Mouse (Mus musculus) embryonic facial prominence, embryonic 15.5 days (tissue): ENCODE measurements around the gene Ppp1r1b. TPM values are rescaled to one million over a fixed set of nuclear protein-coding genes. Genes with fewer than 3 reads are reported as not detected.

Source experiments
- ATAC-seq: fragments of 200-750 bp; cut with Nextera tagmentation; 2 replicates; pipeline ENCODE4 v1.8.0; 2017; ENCODE audit warnings: low read depth, moderate TSS enrichment; ENCODE audit not compliant: insufficient number of reproducible peaks, low FRiP score, low TSS enrichment
- H3K27ac ChIP-seq: fragments of 300-500 bp; sonication (generic); replicated peaks from 2 replicates; pipeline ENCODE4 v1.5.1; 2015; ENCODE audit warnings: mild to moderate bottlenecking, inconsistent platforms
- H3K27me3 ChIP-seq: fragments of 300-500 bp; sonication (generic); 2 replicates; pipeline ENCODE4 v1.6.1; 2015; ENCODE audit warnings: inconsistent platforms
- H3K36me3 ChIP-seq: fragments of 300-500 bp; sonication (generic); 2 replicates; pipeline ENCODE4 v1.6.1; 2015; ENCODE audit warnings: mild to moderate bottlenecking, inconsistent platforms
- H3K4me1 ChIP-seq: fragments of 300-500 bp; sonication (generic); 2 replicates; pipeline ENCODE4 v1.6.1; 2015; ENCODE audit warnings: inconsistent platforms
- H3K4me2 ChIP-seq: fragments of 300-500 bp; sonication (generic); replicated peaks from 2 replicates; pipeline ENCODE4 v1.6.1; 2015; ENCODE audit warnings: mild to moderate bottlenecking, inconsistent platforms
- H3K4me3 ChIP-seq: fragments of 300-500 bp; sonication (generic); replicated peaks from 2 replicates; pipeline ENCODE4 v1.5.1; 2015; ENCODE audit warnings: mild to moderate bottlenecking, inconsistent platforms
- H3K9ac ChIP-seq: fragments of 300-500 bp; sonication (generic); 2 replicates; pipeline ENCODE4 v1.6.1; 2015; ENCODE audit warnings: inconsistent platforms
- H3K9me3 ChIP-seq: fragments of 300-500 bp; sonication (generic); replicated peaks from 2 replicates; pipeline ENCODE4 v1.6.1; 2016; ENCODE audit warnings: inconsistent platforms
- WGBS: fragments of 180-500 bp; shearing (Covaris S2); methylation state at CpG from one replicate; pipeline ENCODE4 v1.1.7; 2015; 5-methylcytosine and 5-hydroxymethylcytosine counted together
- polyA plus RNA-seq: library from polyadenylated mRNA; unstranded; fragments of >200 nt; fragmentation: Nextera tagmentation; extraction: Ambion mirVana; gene quantifications from 2 replicates; pipeline ENCODE4 v1.2.1, GENCODE M21; 2015

Ppp1r1b gene
- polyA plus RNA-seq, 1 experiment from 2014 or later: 7.0 TPM

DNA sequence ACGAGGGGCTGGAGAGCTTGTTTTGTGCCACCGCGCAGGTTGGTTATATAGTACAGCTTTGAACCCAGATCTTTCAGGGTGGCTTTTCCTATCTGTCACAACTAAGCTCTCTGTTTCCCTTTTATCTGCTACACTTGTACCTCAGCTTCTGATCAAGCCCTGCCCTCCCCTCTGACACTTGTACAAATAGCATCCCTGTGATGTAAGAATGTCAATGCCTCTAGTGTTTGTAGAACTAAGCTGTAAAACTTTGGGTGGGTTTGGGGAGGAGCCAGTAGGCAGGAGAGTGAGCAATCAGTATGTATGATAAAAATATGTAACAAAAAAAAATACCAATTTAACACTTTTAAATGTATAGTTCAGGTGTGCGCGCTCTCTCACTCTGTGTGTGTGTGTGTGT is 16.2 kb downstream of the Ppp1r1b start:
- 88% methylated on average over 5 of the region's 5 CpGs for WGBS
- no peak overlapping the region for H3K4me2 ChIP-seq
- no peak for ATAC-seq
- no peaks in the 10 kb centered on the region for H3K9me3 ChIP-seq
- no peak overlapping the region for H3K9ac ChIP-seq
- H3K4me1 ChIP-seq: peaks cover 22% of the 10 kb centered on the region
- H3K36me3 ChIP-seq: no peaks in the 10 kb centered on the region
- H3K27ac ChIP-seq: no peak overlapping the region
- no peak overlapping the region for H3K4me3 ChIP-seq
- H3K27me3 ChIP-seq: no peaks in the 10 kb centered on the region

DNA sequence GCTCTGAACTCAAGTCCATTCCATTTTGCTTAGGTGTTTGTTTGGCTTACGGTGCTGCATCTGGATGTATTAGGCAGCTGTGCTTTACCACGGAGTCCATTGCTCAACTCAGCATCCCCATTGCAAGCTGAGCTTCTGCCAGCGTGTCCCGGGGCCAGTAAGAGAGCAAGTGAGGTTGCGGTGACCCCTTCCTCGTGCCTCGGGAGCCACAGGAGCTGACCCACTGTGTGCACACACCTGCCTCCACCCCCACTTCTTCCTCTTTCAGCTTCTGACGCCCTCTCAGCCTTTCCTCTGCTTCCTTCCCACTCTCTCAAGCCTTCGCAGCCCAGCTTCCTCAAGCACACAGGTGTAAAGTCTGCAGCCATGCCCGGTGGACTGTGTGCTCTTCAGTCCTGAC is 18.1 kb downstream of the Ppp1r1b start:
- H3K4me3 ChIP-seq: no peak overlapping the region
- peaks cover 7% of the 10 kb centered on the region for H3K4me1 ChIP-seq
- H3K27me3 ChIP-seq: no peaks in the 10 kb centered on the region
- H3K36me3 ChIP-seq: no peaks in the 10 kb centered on the region
- H3K27ac ChIP-seq: no peak overlapping the region
- H3K9me3 ChIP-seq: no peaks in the 10 kb centered on the region
- H3K9ac ChIP-seq: no peak overlapping the region
- 75% methylated on average over 10 of the region's 10 CpGs for WGBS
- ATAC-seq: no peak
- no peak overlapping the region for H3K4me2 ChIP-seq

GRCm38 (mm10) chr11:98367171-98367862 is 19.1 kb downstream of the Ppp1r1b start:
- H3K4me1 ChIP-seq: peaks cover 14% of the 10 kb centered on the region
- 75% methylated on average over 10 of the region's 10 CpGs for WGBS
- H3K27ac ChIP-seq: no peak overlapping the region

GRCm38 (mm10) chr11:98367863-98368186 is 19.6 kb downstream of the Ppp1r1b start:
- Histone ChIP-seq H3K9me3 (no peaks in the 10 kb centered on the region), H3K9ac (no peak overlapping the region), H3K27me3 (no peaks in the 10 kb centered on the region), H3K4me3 (no peak overlapping the region), H3K27ac (no peak overlapping the region), H3K4me2 (no peak overlapping the region), H3K36me3 (no peaks in the 10 kb centered on the region), H3K4me1 (peaks cover 14% of the 10 kb centered on the region; the same call in 1 of the 2 replicates)
- no peak for ATAC-seq
- 83% methylated on average over 7 of the region's 7 CpGs for WGBS

More at GRCm38 (mm10) chr11:98367171-98367862, 19.1 kb downstream of the Ppp1r1b start:
- H3K4me2 ChIP-seq: no peak overlapping the region
- no peak overlapping the region for H3K4me3 ChIP-seq
- H3K9me3 ChIP-seq: no peaks in the 10 kb centered on the region
- no peak overlapping the region for H3K9ac ChIP-seq
- no peak for ATAC-seq
- H3K36me3 ChIP-seq: no peaks in the 10 kb centered on the region
- H3K27me3 ChIP-seq: no peaks in the 10 kb centered on the region

DNA sequence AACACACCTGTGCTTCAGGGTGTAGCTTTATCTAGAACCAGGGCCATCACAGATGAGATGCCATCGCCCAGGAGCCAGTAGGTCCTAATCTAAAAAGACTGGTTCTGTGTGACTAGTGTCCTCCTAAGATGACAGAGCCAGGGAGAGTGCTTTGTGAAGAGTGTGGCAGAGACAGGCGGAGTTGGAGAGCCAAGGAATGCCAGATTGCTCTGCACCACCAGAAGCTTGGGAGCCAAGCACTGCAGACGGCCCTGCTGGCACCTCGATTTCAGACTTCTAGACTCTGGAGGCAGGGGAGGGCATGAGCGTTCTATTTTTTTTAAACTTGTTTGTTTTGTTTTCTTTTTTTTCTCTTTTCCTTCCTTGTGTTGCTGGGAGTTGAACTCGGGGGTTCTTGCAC is 21.1 kb downstream of the Ppp1r1b start:
- Histone ChIP-seq H3K27me3 (no peaks in the 10 kb centered on the region), H3K9ac (no peak overlapping the region), H3K4me2 (no peak overlapping the region), H3K9me3 (no peaks in the 10 kb centered on the region), H3K4me3 (no peak overlapping the region), H3K4me1 (peaks cover 14% of the 10 kb centered on the region; the same call in 1 of the 2 replicates), H3K36me3 (no peaks in the 10 kb centered on the region), H3K27ac (no peak overlapping the region)
- WGBS: 76% methylated on average over 6 of the region's 6 CpGs
- ATAC-seq: no peak

DNA sequence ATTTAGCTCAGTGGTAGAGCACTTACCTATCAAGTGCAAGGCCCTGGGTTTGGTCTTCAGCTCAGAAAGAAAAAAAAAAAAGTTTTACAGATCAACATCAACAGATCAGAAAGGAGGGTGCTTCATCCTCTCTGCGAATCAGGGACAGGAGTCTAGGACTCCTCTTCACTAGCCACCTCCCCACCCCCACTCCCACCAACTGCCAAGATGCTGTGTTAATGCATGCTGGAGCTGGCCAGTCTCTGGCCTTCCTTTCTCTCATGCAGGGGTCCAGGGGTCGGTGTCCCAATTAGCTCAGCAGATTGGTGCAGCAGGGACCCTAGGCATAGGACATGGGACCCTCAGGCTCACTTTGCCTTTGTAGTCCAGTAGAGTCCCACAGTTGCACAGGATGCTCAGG is 22.4 kb downstream of the Ppp1r1b start:
- no peaks in the 10 kb centered on the region for H3K27me3 ChIP-seq
- no peak overlapping the region for H3K27ac ChIP-seq
- no peak; the same call in 1 of the 2 replicates for ATAC-seq
- H3K9me3 ChIP-seq: no peaks in the 10 kb centered on the region
- no peak overlapping the region for H3K4me2 ChIP-seq
- peaks cover 14% of the 10 kb centered on the region; the same call in 1 of the 2 replicates for H3K4me1 ChIP-seq
- peaks cover 10% of the 10 kb centered on the region for H3K36me3 ChIP-seq
- no peak overlapping the region for H3K4me3 ChIP-seq
- no peak overlapping the region for H3K9ac ChIP-seq
- WGBS: 78% methylated on average over 2 of the region's 2 CpGs

DNA sequence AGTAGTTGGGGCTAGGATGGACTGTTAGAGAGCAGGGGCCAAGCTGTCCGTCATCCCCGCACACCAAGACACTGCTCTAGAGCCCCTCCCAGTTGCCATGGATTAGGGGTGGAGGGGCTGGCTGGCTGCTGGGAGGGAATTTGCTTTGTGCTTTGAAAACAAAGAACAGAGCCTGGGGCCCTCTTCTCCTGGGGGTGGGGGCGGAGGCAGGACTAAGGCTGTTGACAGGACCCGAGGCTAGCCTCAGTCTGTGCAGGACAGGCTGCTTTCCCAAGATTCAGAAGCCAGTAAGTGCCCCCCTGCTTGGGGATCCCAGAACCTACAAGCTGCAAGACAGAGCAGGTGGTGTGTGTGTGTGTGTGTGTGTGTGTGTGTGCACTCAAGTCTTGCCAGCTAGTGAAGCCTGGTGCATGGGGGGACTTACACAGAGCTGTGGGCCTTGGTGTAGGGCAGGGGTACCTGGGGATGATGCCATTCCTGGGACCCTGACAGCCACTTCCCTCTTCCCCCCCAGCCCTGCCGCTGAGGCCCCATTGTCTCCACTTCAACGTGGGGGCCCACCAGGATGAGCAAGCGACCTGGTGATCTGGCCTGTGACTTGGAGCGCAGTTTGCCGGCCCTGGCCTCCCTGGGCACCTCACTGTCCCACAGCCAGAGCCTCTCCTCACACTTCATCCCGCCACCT is 23.5 kb downstream of the Ppp1r1b start:
- H3K4me2 ChIP-seq: no peak overlapping the region
- WGBS: 42% methylated on average over 10 of the region's 10 CpGs
- no peaks in the 10 kb centered on the region for H3K27me3 ChIP-seq
- ATAC-seq: 0 out of 2 replicates have a peak, but pooled peaks have one; percentile 6
- no peak overlapping the region for H3K4me3 ChIP-seq
- H3K27ac ChIP-seq: no peak overlapping the region
- H3K36me3 ChIP-seq: peaks cover 21% of the 10 kb centered on the region
- no peak overlapping the region for H3K9ac ChIP-seq
- no peaks in the 10 kb centered on the region for H3K9me3 ChIP-seq
- peaks cover 14% of the 10 kb centered on the region; the same call in 1 of the 2 replicates for H3K4me1 ChIP-seq

GRCm38 (mm10) chr11:98372406-98372805 is 24.2 kb downstream of the Ppp1r1b start:
- Histone ChIP-seq H3K27ac (no peak overlapping the region), H3K27me3 (no peaks in the 10 kb centered on the region), H3K9me3 (no peaks in the 10 kb centered on the region), H3K36me3 (peaks cover 28% of the 10 kb centered on the region), H3K9ac (no peak overlapping the region), H3K4me2 (no peak overlapping the region), H3K4me1 (peaks cover 11% of the 10 kb centered on the region; the same call in 1 of the 2 replicates), H3K4me3 (no peak overlapping the region)
- ATAC-seq: no peak
- 4% methylated on average over 2 of the region's 2 CpGs for WGBS

GRCm38 (mm10) chr11:98373244-98373643 is 25.0 kb downstream of the Ppp1r1b start:
- Histone ChIP-seq H3K4me2 (no peak overlapping the region), H3K9me3 (no peaks in the 10 kb centered on the region), H3K27me3 (no peaks in the 10 kb centered on the region), H3K4me1 (peaks cover 10% of the 10 kb centered on the region; the same call in 1 of the 2 replicates), H3K27ac (no peak overlapping the region), H3K9ac (no peak overlapping the region), H3K4me3 (no peak overlapping the region), H3K36me3 (peaks cover 36% of the 10 kb centered on the region)
- no peak for ATAC-seq
- 89% methylated on average over 6 of the region's 6 CpGs for WGBS

GRCm38 (mm10) chr11:98374266-98374665 is 26.1 kb downstream of the Ppp1r1b start:
- ATAC-seq: no peak
- no peaks in the 10 kb centered on the region for H3K27me3 ChIP-seq
- H3K9me3 ChIP-seq: no peaks in the 10 kb centered on the region
- WGBS: 89% methylated on average over 8 of the region's 8 CpGs
- no peak overlapping the region for H3K9ac ChIP-seq
- H3K4me2 ChIP-seq: no peak overlapping the region
- no peak overlapping the region for H3K4me3 ChIP-seq
- peaks cover 46% of the 10 kb centered on the region for H3K36me3 ChIP-seq
- no peak overlapping the region for H3K27ac ChIP-seq
- H3K4me1 ChIP-seq: peaks cover 14% of the 10 kb centered on the region

DNA sequence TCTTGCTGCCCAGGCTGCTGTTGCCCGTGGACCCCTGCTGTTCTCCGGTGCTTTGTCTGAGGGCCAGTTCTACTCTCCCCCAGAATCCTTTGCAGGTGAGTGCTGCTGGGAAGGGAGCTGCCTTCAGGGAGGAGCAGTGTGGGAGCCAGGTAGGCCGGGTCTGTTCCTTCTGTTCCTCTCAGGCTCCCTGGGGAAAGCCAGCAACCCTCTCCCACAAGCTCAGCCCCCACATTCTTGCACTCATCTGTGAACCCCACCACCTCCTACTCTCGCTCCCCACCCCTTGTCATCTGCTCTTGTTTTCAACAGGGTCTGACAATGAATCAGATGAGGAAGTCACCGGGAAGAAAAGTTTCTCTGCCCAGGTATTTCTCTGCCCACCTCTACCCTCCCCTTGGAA is 28.6 kb downstream of the Ppp1r1b start:
- no peak for ATAC-seq
- no peak overlapping the region for H3K4me2 ChIP-seq
- no peaks in the 10 kb centered on the region for H3K9me3 ChIP-seq
- no peak overlapping the region for H3K9ac ChIP-seq
- peaks cover 8% of the 10 kb centered on the region for H3K4me1 ChIP-seq
- H3K4me3 ChIP-seq: no peak overlapping the region
- H3K27me3 ChIP-seq: no peaks in the 10 kb centered on the region
- no peak overlapping the region for H3K27ac ChIP-seq
- H3K36me3 ChIP-seq: peaks cover 63% of the 10 kb centered on the region
- WGBS: 81% methylated on average over 5 of the region's 5 CpGs
